Mouse (Mus musculus) gastrocnemius, postnatal 14 days (tissue): ENCODE measurements at regions not wholly inside any gene's neighbourhood (a gene's known extent, or its start where the extent isn't known, plus 50 kb on each side); places are given as distances from the start of the nearest gene placed in this dataset.

Source experiments
- DNase-seq: peaks from one replicate; pipeline ENCODE4 v3.0.0; 2021; ENCODE audit warnings: mixed read lengths
- intact Hi-C: fragments of 180-260 bp; cut with DNase I; formaldehyde crosslinking; loops from one replicate; pipeline ENCODE4 v1.15.1; 2025; ENCODE audit warnings: low total_unique reads

GRCm38 (mm10) chr2:46230791-46231450 lies 1113.7 kb upstream of the Zeb2 start:
- intact Hi-C loops: no loop called here
- no peak for DNase-seq

- intact Hi-C loops: no loop called here
- no peak for DNase-seq
Measured at GRCm38 (mm10) chr2:46218336-46218957, 1101.3 kb upstream of the Zeb2 start.

DNA sequence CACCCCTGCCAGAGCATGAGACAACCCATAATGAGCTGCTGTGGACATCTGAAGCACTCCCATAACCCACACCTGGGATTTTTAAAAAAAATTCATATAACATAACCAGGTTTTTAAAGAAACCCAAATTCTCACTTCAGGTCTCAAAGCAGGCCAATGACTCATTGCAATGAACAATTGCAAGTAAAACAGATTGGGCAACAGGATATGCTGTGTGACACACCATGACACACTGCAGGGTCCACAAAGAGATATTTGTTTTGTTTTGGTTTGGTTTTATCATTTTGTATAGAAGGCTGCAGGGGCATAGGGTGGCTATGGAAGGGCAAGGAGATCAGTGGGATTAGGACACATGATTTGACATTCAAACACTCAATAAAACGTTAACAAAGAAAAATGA lies 1082.1 kb upstream of the Zeb2 start:
- intact Hi-C loops: no loop called here
- no peak for DNase-seq

DNA sequence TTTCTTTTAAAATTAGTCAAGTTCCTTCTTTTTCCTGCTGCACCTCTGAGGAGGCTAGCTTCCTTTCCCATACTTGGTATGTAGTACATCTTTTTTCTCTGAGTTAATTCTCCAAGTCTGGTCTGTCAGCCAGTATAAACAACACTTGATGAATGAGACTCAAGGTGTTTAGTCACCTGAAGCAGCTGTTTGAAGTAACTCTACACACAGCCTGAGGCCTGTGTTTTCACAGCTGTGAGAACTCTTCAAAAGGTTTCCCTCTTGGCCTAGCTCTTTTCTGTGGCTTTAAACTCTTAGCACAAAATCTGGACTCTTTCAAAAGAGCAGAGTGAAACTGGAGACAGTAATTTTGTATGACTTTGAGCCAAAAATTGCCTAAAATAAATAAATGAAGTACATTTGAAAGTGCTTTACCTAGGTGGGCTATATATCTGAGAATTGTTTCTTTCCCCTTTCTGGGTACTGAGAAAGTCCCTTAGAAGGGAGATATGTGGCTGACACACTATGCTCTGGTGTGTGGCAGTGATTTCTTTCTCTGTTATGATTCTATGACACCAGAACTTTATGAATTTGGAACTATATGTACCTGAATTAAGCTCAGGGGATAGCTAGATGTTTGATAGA lies 1070.2 kb upstream of the Zeb2 start:
- DNase-seq: no peak
- intact Hi-C loops: no loop called here

GRCm38 (mm10) chr2:46183241-46183640 lies 1066.0 kb upstream of the Zeb2 start:
- DNase-seq: no peak
- intact Hi-C loops: no loop called here

GRCm38 (mm10) chr2:46179741-46180140 lies 1062.5 kb upstream of the Zeb2 start:
- intact Hi-C loops: no loop called here
- DNase-seq: no peak

GRCm38 (mm10) chr2:46168488-46168887 lies 1051.3 kb upstream of the Zeb2 start:
- intact Hi-C loops: no loop called here
- DNase-seq: no peak

DNA sequence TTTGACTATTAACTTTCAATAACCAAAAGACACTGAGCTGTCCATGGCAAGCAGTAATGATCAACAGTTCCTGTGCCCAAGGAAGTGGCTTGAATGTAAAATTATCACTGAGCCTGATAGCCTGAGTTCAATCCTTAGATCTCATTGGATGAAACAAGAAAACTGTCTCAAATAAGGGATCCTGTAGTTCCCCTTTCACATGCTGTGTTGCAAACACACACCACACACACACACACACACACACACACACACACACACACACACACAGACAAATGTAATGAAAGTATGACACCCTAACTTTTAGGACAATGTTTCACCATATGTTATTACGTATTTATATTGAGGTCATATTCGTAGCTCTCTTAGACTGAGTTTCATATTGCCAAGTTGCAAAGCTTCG lies 1032.7 kb upstream of the Zeb2 start:
- no peak for DNase-seq
- intact Hi-C loops: no loop called here

DNA sequence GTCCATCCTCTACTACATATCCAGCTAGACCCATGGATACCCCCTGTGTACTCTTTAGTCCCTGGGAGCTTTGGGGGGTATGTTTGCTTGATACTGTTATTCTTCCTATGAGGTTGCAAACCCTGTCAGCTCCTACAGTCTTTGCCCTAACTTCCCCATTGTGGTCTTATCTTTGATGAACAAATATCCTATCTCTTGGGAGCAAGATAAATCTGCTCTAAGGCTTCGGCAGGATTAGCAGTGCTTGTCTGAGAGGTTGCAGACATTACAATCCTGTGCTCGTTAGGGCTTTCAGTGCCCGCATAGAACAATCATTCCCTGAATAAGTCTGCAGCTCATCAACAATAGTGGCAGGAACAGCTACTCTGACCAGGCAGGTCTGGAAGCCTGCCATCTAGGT lies 1002.7 kb upstream of the Zeb2 start:
- no peak for DNase-seq
- intact Hi-C loops: no loop called here

DNA sequence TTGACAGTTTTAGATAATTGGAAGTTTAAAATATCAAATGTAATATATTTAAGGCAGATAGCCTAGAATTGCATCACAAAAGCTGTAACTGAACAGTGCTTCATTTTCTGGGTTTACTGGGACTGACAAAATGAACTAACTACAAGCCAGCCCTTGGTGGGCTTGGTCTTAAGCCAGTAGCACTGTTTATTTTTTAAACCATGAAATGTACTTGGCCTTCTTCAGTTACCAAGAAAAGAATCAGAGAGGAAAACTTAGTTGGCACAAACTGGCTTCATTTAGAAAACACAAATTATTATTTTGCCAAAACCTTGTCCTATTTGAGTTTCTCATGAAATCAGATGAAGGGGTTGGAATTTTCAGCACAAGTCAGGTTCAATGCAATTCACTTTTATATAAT lies 989.8 kb upstream of the Zeb2 start:
- intact Hi-C loops: no loop called here
- no peak for DNase-seq

GRCm38 (mm10) chr2:46065034-46065802 lies 948.0 kb upstream of the Zeb2 start:
- intact Hi-C loops: no loop called here
- no peak for DNase-seq

- intact Hi-C loops: no loop called here
Measured at GRCm38 (mm10) chr2:46055729-46056128, 938.5 kb upstream of the Zeb2 start.

DNA sequence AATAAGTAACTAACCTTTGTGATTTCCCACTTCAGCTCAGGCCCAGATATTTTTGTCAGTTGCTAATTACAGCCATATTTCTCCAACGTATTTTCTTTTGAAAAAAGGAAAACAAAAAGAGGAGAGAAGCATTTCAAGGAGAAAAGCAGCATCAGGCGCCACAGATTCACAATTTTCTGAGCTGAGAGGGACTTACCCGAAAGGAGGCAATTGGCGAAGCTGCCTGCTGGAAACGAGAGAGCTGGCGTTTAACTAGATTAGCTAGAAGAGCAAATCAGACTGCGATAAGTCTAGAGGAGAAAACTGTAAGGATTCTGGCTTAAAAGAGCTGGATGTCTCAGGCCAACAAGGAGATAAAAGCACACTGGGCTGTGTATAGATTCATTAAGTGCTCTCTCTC lies 937.7 kb upstream of the Zeb2 start:
- no peak for DNase-seq
- intact Hi-C loops: no loop called here

More at GRCm38 (mm10) chr2:46055729-46056128, 938.5 kb upstream of the Zeb2 start:
- DNase-seq: no peak

- intact Hi-C loops: no loop called here
- no peak for DNase-seq
Measured at GRCm38 (mm10) chr2:46021854-46022253, 904.7 kb upstream of the Zeb2 start.

DNA sequence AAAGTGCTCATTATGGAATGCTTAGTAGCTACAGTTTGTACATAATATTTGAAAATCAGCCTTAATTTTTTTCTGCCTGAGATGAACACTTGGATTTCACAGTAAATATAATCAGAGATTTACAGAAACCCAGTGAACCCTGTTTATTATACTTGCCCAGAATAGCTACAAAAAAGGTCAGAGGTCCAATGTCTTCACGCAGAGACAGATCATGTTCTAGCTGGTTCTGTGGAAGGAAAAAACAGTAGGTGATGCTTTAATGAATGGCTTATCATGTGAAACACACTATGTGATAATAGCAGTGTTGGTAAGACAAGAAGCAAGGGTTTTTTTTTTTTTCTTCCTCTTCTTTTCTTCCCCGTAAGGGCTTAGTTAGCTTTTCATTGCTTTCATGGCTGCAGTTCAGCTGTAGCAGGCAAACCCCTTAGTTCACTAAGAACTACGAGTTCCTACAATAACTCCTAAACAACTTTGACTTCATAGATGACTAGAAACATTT lies 896.6 kb upstream of the Zeb2 start:
- intact Hi-C loops: no loop called here
- no peak for DNase-seq

DNA sequence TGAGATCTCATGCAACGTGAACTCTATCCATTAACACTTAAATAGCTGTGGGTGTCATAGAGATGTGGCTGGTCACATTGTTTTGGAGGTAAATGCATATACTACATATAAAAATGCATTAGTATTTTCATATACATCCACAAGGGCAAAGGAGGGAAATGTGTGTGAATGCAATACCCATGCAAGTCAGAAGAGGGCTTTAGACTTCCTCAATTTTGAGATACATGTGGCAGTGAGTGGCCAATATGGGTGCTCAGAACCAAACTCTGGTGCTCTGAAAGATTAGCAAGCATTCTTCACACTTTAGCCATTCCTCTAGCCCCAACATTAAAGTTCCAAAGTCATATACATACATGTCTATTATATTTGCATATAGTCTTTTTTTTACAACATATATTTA lies 895.5 kb upstream of the Zeb2 start:
- intact Hi-C loops: no loop called here

DNA sequence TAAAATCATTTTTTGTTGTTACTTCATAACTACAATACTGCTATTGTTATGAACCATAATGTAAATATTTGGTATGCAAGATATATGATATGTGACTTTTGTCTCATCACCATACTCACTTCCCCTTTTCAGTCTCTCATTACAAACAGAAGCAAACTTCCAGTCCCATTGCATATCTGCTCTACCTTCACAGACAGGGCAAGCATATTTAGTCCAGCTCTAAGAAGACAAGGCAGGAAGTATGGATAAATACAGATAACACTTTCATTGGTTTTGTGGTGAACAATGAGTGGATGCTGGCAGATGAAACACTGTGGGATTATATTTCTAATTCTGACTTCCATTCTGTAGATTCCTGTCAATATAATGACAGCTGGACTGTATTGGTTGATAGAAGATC lies 858.0 kb upstream of the Zeb2 start:
- intact Hi-C loops: no loop called here
- no peak for DNase-seq

More for the DNA sequence above, 895.5 kb upstream of the Zeb2 start:
- DNase-seq: no peak

GRCm38 (mm10) chr2:45968635-45969034 lies 851.4 kb upstream of the Zeb2 start:
- intact Hi-C loops: no loop called here
- no peak for DNase-seq

GRCm38 (mm10) chr2:45956792-45957330 lies 839.7 kb upstream of the Zeb2 start:
- DNase-seq: no peak
- intact Hi-C loops: no loop called here

GRCm38 (mm10) chr2:45948758-45949157 lies 831.6 kb upstream of the Zeb2 start:
- intact Hi-C loops: no loop called here
- DNase-seq: no peak
